Mouse (Mus musculus) monocyte, adult 2 months (primary cell): ENCODE data around the gene Cacnb1.

Source experiments
- DNase-seq, 2 experiments: peaks; one replicate each; pipeline ENCODE4 v3.0.0; 2022; ENCODE audit warnings: low spot score in 2 of 2, low read depth in 1 of 2

Gene Cacnb1

DNA sequence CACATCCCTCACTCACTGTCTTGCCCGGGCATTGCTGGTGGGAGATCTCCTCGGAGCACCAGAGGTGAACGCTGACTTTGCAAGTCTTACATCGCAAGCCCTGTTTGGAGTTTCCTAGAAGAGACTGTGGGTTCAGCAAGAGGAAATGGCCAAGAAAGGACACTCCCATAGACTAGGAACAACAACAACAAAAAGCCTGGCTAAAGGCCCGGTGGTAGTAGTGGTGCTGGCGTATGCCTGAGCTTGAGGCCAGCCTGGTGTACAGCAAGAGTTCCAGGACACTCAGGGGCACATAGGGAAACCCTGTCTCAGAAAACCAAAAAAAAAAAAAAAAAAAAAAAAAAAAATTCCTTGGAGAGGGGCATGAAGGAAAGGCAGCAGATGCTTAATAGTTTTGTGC is 19.9 kb upstream of the Cacnb1 start:
- no peak for DNase-seq

DNA sequence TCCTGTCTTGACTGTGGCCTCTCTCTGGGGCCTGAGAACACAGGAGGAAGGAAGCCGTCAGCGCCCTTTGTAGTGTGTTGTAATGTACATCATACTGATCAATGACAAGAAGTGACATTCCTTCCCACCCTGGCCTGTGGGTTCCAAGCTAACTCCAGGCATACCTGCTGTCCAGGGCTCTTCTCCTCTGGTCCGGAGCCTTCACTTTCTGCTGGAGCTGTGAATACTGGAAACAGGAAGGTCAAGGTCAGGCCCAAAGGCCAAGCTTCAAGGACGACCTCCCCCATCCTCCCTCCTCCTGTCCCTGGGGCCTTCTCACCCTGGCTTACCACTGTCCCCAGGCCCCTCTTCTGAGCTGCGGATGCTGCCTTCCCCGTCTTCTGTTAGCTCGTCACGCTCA is 18.1 kb upstream of the Cacnb1 start:
- DNase-seq, result no peak

DNA sequence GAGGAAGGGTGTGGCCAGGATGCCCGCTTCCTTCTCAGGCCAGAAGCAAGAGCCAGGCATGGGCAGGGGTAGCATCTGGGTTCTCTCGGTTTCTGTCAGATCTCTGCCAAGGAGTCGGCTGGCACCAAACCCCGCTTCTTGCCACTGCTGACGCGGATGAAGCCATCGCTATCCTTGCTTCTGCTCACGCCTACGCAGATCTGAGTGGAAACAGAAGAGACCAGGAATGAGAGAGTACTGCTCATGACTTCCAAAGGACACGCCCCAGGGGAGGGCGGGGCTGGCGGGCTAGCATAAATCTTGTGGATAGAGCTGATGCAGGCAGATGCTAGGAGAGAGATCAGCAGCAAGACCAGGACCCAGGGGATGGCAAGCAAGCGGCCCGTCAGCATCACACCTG is 15.0 kb upstream of the Cacnb1 start:
- no peak for DNase-seq

DNA sequence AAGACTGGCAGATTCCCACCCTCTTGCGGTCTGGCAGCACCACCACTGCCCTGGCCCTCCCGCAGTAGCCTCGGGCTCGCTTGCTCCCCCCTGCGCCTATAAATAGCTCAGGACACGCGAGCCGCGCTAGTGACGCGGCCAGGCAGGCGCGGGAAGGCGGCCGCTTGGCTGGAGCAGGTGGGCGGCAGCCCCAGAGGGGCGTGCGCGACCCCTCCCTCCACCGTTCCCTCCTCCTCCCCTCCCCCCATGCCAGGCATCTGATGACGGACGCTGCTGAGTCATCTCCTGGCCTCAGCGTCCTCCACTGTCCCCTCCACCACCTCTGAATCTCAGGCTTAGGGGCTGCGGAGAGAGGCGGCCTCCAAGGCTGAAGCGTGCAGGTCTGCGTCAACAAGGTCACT is 13.1 kb upstream of the Cacnb1 start:
- DNase-seq, result no peak

DNA sequence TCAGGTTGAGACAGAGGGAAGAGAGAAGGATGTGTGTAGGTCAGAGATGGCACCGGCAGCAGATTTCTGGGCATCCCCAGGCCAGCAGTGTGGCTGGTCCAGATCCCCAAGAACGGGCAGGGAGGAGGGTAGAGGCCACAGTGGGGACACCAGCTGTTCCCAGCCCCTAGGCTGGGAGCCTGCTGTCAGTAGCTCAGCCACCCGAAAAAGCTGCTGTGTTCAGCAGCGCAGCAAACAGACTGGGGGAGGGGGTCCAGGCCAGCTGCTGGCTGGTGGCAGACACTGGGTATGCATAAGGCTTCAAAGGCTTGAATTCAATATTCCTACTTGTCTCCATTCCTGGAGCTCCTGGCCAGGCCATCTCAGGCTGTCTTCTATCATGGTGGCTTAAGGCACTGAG is 12.0 kb upstream of the Cacnb1 start:
- DNase-seq, result no peak

DNA sequence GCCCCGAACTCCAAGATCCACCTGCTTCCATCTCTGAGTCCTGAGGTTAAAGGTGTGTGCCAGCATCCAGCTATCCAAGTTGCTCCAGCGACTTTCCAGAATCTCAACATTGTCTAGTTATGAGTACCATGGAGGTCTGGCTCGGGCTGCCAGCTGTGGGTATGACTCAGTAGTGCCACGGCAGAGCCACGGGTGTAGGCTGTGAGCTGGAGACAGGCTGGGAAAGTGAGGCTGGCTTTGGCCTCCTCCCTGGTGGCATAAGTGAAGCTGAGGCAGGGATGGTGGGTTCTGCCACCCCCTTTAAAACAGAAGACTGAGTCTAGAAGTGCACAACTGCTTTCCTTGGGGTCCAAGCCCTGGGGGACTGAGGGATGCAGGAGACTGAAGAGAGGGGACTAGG is 11.2 kb upstream of the Cacnb1 start:
- no peak for DNase-seq

DNA sequence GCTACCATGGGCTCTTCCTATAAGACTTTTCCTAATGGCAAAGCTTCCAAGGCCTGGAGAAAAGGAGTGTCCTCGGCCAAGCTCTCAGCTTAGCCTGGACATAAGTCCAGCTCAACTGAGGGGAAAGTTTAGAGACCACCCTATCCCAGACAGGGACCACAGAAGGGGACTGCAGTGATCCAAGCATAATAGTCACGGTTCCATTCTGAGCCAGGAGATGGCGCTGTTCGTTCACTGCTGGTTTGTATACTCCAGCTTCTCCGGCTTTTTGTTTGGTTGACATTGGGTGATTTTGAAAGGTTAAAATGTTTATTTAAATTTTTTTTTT is 8.6 kb upstream of the Cacnb1 start:
- DNase-seq, result peak in 1 of 2 experiments; percentile 56

DNA sequence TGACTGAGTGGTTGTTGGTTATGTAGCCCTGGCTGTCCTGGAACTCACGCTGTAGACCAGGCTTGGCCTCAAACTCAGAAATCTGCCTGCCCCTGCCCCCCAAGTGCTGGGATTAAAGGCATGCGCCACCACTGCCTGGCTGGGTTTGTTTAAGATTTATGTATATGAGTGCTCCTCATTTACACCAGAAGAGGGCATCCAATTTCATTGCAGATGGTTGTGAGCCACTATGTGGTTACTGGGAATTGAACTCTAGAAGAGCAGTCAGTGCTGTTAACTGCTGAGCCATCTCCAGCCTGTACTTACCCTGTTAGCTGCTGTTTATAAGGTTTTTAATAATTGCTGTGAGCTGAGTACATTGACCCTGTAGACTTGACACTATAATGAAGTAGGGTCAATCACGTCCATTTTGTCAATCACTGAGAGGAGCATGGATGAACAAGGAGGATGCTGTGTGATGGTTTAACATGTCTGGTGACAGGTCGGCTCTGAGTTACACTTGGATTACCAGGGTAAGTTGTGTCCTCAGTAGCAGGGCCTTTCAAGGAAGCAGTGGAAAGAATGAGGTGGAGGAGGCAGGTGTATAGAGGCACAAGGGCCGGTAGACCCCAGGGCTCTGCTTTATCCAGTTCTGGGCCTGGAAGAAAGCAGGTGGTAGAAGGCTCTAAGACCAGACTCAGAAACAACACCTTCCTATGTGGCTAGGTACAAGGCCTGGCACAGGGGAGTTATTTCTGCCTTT is 8.0 kb upstream of the Cacnb1 start:
- DNase-seq, result no peak

DNA sequence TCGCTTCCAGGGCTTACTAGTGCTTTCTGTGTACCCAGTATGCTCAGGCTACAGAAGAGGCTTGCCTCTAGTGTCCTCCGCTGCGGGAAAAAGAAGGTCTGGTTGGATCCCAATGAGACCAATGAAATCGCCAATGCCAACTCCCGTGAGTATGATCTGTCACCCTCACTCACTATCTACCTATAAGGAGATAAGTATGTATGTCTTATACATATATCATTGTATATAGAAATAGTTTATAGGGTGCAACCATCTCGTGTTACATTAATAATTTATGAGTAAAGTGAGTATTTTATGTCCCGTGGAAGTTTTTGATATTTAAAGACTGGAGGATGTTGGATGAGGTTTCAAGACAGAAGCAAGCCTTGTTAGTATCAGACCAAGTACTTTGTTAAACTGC is 5.0 kb upstream of the Cacnb1 start:
- DNase-seq, result no peak

DNA sequence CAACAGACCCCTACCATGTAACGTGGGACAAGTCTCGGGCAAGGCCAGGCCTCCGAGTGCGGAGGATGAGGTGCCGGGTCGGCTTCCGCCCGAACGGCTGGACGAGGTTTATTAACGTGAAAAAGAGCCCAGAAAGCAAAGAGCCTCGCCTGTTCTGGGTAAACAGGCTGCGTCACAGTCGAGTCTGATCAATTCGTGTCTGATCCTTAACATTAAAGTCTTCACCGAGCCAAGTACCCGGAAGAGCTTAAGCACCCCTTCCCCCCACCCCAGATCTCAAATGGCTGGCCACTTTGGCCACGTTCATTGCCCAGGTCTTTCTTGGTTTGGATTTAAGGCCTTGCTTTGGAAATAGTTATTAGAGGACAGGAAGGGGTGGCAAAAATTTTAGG is 4.5 kb upstream of the Cacnb1 start:
- DNase-seq, result no peak

DNA sequence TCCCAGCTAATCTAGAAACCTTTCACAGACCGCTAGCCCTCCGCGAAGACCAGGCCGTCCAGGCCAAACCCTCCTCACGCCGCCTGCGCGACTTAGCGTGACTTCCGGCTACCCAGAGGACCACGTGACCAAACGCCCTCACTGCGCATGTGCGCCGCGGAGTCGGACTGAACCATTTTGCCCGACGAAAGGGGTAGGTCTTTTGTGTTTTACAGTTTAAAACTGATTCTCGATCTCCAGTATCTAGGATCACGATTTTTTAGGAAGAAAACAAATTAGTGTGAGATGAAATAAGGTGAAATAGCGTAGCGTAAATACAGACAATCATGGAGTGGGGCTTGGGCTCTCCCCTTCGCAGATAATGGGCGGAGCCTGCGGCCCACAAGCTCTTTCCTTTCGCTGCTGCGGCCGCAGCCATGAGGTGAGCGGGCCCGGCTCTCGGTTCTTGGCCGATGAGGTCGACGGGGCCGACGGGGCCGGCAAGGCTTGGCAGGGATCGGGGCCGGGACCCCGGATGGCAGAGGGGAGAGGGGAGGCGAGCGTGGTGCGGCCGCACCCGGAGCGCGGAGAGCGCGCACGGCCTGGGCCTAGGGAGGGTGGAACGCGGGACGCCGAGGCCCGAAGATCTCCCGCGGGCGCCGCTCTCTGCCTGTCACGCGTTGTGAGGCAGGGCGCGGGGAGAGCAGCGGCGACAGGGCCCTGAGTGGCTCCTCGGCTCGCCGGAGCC is 3.9 kb upstream of the Cacnb1 start, which contains the start of gene Rpl19:
Rpl19 (plus strand) TSS at position 141 of the 727 bp plus-strand sequence.
- DNase-seq, result peak; percentile 76 to 86

DNA sequence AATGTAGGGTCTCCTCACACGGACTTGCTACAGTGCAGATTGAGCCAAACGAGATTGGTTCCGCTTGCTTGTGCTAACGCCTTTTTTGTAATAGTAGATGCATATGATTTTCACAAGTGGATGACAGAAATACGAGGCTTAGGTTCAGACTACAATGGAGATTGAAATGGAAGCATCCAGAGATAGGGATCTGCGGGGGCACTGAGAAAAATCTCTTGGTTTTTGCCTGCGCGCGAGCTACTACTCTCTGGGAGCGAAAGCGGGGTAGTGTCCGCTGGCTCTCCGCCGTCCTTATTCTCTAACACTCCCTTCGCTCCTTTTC is 3.4 kb upstream of the Cacnb1 start:
- peak in 1 of 2 experiments; percentile 26 for DNase-seq

DNA sequence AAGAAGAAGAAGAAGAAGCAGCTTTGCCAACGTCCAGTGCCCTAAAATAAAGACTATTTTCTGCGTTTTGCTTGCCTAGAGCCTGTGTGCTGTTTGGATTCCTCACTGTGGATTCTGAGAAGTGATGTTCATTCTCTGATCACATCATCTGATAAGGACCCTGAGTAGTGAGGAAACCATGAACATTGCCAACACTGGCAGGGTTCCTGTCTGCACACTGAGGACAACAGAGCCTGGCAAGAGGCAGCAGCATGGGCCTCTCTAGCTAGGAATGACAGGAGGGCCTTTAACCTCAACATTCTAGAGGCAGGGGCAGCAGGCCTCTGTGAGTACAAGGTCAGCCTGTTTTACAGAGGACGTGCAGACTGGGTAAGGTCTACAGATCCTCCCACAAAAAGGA is 1.7 kb upstream of the Cacnb1 start:
- no peak for DNase-seq

DNA sequence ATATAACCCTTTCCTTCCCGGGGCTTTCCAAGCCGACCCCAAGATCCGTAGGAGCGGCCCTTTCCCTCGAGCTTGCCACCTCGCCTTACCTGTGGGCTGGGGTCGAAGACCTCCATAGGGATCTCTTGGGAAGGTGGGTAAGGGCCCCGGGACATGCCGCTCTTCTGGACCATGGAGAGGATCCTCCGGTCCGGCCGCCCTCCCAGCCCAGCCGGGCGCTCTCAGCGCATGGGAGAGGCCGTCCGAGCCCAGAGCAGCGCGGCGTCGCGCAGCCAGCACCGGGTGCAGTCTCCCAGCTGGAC is 630 bp downstream of the Cacnb1 start:
- no peak for DNase-seq

DNA sequence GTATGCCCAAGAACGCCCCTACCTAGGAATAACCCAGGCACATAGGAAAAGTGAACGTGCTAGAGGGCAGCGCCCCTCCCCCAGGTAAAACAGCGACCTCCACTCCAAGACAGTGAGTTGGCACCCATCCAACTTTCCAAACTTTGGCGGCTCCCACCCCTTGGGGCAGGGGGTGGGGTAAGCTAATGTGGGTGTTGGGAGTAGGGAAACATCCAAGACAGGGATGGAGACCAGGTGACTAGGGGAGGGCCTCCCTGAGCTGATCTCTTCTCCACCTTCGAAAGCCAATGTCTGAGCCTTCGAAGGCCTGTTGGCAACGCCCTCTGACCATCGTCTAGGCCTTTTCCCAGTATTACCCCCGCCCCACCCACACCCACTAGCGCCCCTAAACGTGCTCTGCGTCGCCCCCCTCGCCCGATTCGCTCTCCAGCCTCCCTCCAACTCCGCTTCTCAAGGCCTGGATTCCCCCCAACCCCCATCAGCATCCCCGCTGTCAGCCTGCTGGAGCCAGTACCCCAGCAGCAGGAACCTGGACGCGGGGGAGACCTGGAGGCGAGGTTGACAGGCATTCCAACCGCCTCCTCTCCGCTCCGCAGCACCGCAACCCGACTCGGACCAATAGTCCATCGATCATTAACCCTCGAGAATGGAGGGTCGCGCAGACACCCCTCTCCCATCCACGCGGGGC is 1.1 kb downstream of the Cacnb1 start:
- DNase-seq, result no peak

DNA sequence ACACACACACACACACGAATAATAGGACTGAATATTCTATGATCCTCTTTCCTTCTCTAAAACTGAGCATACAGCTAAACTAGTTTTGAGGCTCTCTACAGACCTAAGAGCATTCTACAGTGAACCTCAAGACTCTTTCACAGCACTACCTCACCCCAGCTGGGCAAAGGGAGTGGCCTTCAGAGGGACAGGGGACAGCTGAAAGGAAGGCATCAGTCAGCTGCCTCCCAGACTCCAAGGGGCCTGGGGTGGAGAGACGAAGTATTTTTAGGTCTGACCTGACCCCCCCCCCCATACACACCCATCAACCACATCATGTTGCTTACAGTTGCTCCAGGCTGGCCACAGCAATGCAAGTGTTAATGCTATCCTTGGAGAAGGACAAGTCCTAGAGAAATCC is 1.7 kb downstream of the Cacnb1 start:
- DNase-seq, result no peak

DNA sequence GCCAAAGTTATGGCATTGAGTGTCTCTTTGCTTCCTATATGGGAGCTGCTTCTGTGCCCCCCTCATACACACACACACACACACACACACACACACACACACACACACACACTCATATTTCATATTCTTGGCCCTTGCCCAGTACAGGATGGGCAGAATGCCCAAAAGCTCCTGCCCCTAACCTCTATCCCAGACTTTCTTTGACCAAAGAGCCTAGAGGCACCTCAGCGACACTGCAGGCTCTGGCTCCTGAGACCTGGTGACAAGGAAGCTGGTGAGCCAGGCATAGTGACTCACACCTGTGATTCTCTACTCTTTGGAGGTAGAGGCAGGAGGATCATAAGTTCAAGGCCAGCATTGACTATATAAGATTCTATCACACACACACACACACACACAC is 2.1 kb downstream of the Cacnb1 start:
- no peak for DNase-seq

DNA sequence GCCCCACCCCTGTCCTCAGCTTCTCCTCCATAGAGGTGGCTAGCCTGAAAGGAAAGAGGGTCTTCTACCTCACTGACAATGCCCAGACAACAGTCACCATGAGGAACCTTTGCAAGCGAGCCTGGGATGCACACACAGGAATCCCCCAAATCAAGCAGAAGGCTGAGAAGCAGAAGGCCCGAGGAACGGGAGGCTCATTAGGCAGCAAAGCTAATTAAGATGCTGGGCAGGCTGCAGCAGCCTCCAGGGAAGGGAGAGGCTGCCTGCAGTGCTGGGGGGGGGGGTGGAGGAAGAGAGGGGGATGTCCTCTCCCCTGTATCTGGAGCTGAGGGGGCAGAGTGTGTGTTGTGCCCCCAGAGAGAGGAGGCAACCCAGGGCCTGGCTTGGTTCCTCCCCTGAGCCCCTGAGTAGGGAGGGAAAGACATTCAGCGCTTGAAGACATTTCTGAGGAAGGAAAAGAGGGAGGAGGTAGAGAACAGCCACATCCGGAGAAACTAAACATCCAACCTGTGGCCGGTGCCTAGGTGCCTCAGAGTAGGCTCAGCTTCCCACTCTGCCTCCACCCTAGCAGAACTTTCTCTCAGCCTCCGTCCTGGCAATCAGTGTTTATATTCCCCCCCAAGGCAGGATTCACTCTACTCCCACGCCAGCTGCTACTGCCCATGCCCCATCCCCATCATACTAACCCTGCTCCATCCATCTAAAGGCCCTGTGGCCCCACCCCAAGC is 2.8 kb downstream of the Cacnb1 start:
- no peak for DNase-seq

DNA sequence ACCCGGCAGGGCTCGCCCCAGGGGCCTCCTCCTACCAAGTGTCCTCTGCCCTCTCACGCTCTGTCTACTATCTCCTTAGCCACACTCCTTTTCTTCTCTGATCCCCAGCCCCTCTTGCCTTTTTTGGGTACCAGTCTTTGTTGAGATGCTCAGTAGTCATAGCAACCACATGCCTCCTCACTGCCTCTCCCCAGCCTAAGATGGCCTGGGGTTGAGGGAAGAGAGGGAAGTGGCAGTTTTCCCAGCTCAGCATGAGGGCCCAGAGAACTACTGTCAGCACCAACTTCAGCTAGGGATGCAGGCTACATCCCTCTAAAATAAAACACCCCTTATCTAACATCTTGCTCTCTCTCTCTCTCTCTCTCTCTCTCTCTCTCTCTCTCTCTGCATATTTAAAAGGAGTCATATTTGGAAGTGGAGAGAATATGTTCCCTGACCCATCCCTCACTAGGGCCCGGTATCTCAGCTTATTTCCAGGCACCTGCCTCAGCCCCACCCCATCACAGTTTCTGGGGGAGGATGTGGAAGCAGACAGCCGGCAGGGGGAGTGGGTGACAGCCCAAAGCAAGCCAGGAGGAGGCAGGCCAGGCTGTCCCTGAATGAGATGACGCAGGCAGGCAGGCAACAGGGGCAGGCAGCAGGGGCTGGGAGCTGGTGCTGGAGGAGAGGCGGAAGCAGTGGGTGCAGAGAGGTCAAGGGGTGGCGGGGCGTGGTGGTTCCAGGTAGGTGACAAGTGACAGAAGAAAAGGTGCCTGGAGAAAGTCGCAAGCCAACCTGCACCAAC is 3.8 kb downstream of the Cacnb1 start:
- no peak for DNase-seq

DNA sequence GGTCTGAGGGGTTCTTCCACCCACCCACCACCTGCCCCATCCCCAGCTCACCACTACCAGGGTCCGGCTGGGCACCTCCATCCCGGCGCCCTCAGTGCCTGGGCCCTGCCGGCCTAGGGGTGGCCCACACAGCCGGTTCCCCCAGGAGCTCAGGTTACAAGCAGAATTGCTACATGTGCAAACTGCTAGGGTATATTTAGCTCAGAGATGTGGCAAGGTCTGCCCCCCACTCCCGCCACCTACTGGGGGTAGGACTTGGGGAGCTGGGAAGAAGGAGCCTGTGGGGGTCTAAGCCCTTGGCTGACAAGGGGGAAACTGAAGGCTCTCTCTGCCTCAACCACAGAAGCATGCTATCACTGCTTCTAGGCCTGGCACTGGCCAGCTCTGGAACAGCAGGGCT is 4.6 kb downstream of the Cacnb1 start:
- no peak for DNase-seq

DNA sequence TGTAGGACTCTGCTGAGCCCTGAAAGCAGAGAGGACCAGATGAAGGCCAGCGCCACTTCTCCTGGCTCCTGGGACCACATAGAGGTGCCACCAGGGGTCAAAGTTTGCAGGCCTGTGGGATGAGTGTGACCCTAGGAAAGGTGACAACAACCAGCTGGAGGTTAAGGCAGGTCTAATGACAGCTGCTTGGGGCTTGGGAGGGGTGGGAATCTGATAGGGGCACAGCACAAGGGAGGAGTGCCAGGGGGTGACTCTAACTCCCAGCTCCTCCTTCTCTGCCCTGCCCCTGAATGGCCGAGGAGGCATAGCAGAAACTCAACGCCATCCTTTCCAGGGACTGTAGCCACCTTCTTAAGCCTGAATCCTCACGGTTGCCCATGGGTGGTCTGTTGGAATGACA is 6.0 kb downstream of the Cacnb1 start:
- no peak for DNase-seq
